Mouse (Mus musculus) lung, embryonic 14.5 days (tissue): ENCODE measurements around the gene Adamts16. TPM values are rescaled to one million over a fixed set of nuclear protein-coding genes. Genes with fewer than 3 reads are reported as not detected.
A peak's percentile ranks its signal among the peaks of the same experiment; 100 is the strongest.

Experiments used
- ATAC-seq: fragments of 200-750 bp; cut with Nextera tagmentation; 2 replicates; pipeline ENCODE4 v1.8.0; 2017; ENCODE audit warnings: mild to moderate bottlenecking, moderate TSS enrichment, moderate library complexity; ENCODE audit not compliant: insufficient read depth
- DNase-seq: peaks from one replicate; pipeline ENCODE4 v3.0.0-alpha.2; 2015
- H3K27ac ChIP-seq: fragments of 300-500 bp; sonication (generic); 2 replicates; pipeline ENCODE4 v1.5.1; 2014; ENCODE audit warnings: low read depth, mild to moderate bottlenecking, moderate library complexity
- H3K27me3 ChIP-seq: fragments of 300-500 bp; sonication (generic); 2 replicates; pipeline ENCODE4 v1.6.1; 2014; ENCODE audit warnings: low read length, control low read depth; ENCODE audit not compliant: insufficient read depth
- H3K36me3 ChIP-seq: fragments of 300-500 bp; sonication (generic); 2 replicates; pipeline ENCODE4 v1.6.1; 2014; ENCODE audit warnings: control low read depth; ENCODE audit not compliant: insufficient read depth
- H3K4me1 ChIP-seq: fragments of 300-500 bp; sonication (generic); 2 replicates; pipeline ENCODE4 v1.6.1; 2014; ENCODE audit warnings: antibody characterized with exemption, control low read depth; ENCODE audit not compliant: insufficient read depth
- H3K4me2 ChIP-seq: fragments of 300-500 bp; sonication (generic); 2 replicates; pipeline ENCODE4 v1.6.1; 2014; ENCODE audit warnings: mild to moderate bottlenecking
- H3K4me3 ChIP-seq: fragments of 300-500 bp; sonication (generic); 2 replicates; pipeline ENCODE4 v1.5.1; 2014; ENCODE audit warnings: low read depth, low read length
- H3K9ac ChIP-seq: fragments of 300-500 bp; sonication (generic); 2 replicates; pipeline ENCODE4 v1.6.1; 2014
- H3K9me3 ChIP-seq: fragments of 300-500 bp; sonication (generic); 2 replicates; pipeline ENCODE4 v1.6.1; 2016; ENCODE audit warnings: low read depth, low read length, control low read depth
- CTCF ChIP-seq: IDR thresholded peaks from 2 replicates; pipeline ENCODE4 v1.5.1; 2016; ENCODE audit warnings: antibody characterized with exemption, low read depth
- WGBS: fragments of 180-500 bp; shearing (Covaris S2); extraction: QIAGEN DNeasy Blood & Tissue Kit; methylation state at CpG from one replicate; pipeline ENCODE4 v1.1.7; 2014; 5-methylcytosine and 5-hydroxymethylcytosine counted together
- polyA plus RNA-seq: library from polyadenylated mRNA; unstranded; fragments of >200 nt; fragmentation: Nextera tagmentation; extraction: Ambion mirVana; gene quantifications from 2 replicates; pipeline ENCODE4 v1.2.1, GENCODE M21; 2014

Adamts16 gene
- polyA plus RNA-seq, 1 experiment from 2014 or later: 0.04 TPM

DNA sequence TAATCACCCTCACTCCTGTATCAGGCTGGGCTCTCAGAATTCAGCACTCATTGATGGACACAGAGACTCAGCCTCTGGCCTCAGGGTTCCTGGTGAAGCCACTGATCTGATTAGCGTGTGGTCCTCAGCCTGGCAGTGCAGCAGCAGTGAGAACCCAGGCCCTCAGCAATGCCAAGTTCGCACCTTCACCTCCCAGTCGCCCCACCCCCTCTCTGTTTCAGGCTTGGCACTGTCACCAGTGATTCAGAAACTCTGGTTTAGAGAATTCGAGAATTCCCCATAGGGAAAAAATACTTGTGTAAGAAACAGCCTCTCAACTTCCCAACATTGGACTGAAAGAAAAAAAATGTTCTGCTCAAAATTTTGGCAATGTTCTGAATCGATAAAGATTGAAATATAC, 108.8 kb downstream of the Adamts16 start:
- ATAC-seq: no peak
- no peak overlapping the region for H3K4me3 ChIP-seq
- no peaks in the 10 kb centered on the region for H3K27me3 ChIP-seq
- H3K27ac ChIP-seq: peak overlapping the region; percentile 33; the same call in 1 of the 2 replicates
- no peak for DNase-seq
- peaks cover 9% of the 10 kb centered on the region for H3K4me1 ChIP-seq
- H3K4me2 ChIP-seq: no peak overlapping the region
- no peaks in the 10 kb centered on the region for H3K9me3 ChIP-seq
- H3K36me3 ChIP-seq: no peaks in the 10 kb centered on the region
- no peak overlapping the region for H3K9ac ChIP-seq
- TF ChIP-seq CTCF: no peak
- 49% methylated on average over 5 of the region's 5 CpGs for WGBS

DNA sequence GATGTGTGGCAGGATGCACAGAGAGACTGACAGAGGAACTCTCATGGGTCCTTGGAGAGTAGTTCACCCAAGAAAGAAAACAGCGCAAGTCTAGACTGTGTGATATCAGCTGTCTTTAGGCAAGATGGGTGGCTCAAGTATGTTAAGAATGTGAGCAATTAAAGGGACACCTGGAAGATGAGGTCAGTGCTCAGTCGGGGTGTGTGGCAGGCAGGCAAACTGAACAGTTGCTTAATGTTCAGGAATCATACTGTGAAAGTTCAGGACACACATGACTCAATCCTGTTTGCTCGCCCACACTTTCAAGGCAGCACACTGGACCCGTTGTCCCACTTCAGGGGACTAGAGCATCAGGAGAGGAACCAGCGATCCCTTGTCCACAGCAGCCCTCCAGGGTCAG, 110.3 kb downstream of the Adamts16 start:
- H3K4me1 ChIP-seq: peaks cover 3% of the 10 kb centered on the region
- H3K9ac ChIP-seq: no peak overlapping the region
- ATAC-seq (peak; percentile 42; the same call in 1 of the 2 replicates), DNase-seq (no peak)
- H3K4me3 ChIP-seq: no peak overlapping the region
- WGBS: 54% methylated on average over 5 of the region's 5 CpGs
- no peaks in the 10 kb centered on the region for H3K27me3 ChIP-seq
- no peak overlapping the region for H3K4me2 ChIP-seq
- no peaks in the 10 kb centered on the region for H3K9me3 ChIP-seq
- no peaks in the 10 kb centered on the region for H3K36me3 ChIP-seq
- H3K27ac ChIP-seq: no peak overlapping the region
- no peak for TF ChIP-seq CTCF

DNA sequence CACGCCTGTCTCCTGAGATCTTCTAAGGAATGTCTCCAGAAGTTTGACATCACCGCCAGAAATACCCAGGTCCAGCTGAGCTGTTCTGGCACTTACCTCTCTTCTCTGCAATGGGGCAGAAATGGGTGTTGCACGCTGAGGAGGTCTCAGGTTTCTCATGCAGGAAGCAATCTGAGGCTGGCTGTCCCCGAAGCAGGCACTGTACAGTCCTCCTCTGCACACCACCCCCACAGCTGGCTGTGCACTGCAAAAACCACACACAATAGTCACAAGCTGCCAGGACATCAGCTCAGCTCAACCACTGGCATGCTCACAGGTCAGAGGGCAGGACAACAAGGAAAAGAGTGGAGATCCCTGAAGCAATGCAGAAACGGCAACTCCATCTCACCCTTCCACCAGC, 111.6 kb downstream of the Adamts16 start:
- H3K27ac ChIP-seq: no peak overlapping the region
- ATAC-seq (no peak), DNase-seq (no peak)
- H3K9ac ChIP-seq: no peak overlapping the region
- no peaks in the 10 kb centered on the region for H3K36me3 ChIP-seq
- no peak overlapping the region for H3K4me3 ChIP-seq
- TF ChIP-seq CTCF: no peak
- no peak overlapping the region for H3K4me2 ChIP-seq
- no peaks in the 10 kb centered on the region for H3K27me3 ChIP-seq
- H3K4me1 ChIP-seq: no peaks in the 10 kb centered on the region; the same call in 1 of the 2 replicates
- H3K9me3 ChIP-seq: no peaks in the 10 kb centered on the region
- WGBS: 48% methylated on average over 5 of the region's 5 CpGs

DNA sequence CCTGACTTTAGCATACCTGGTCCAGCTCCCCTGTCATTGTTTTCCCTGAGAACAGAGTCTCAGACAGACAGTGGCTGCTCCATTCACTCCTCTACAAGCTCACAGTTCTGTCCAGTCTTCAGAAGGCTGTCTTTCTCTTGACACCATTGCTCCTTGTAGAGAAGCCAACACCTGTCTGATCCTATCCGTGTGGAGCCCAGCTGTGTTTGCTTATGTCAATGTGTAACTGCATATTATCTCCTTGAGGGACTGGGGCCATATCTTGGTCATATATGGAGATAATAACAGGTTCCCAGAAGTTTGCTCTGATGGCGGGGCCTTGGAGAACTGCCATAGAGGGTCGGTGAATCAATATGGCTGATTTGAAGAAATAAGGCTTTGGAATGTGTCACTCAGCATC, 115.4 kb downstream of the Adamts16 start:
- DNase-seq (no peak), ATAC-seq (no peak)
- Histone ChIP-seq H3K27ac (no peak overlapping the region), H3K9ac (no peak overlapping the region), H3K4me1 (no peaks in the 10 kb centered on the region; the same call in 1 of the 2 replicates), H3K4me2 (no peak overlapping the region), H3K36me3 (no peaks in the 10 kb centered on the region), H3K9me3 (no peaks in the 10 kb centered on the region), H3K4me3 (no peak overlapping the region), H3K27me3 (no peaks in the 10 kb centered on the region)
- 80% methylated on average over 3 of the region's 3 CpGs for WGBS
- no peak for TF ChIP-seq CTCF

DNA sequence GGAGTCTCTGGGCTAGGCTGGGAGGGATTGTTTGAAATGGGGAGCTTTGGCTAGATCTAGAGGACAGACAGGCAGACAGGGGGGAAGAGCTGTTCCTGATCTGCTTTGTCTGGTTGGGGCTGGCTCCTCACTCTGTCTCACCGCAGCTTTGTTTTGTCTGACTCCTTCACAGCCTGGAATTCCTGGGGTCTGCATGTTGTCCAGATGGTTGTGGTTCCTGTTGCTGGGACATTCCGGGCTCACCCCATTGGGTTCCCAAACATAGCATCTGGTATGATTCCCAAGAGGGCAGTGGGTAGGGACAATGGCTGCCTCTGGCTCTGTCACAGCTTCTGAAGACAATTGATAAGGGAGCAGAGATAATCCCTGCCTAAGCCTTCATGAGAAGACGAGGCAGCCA, 117.0 kb downstream of the Adamts16 start:
- WGBS: 38% methylated on average over 3 of the region's 3 CpGs

DNA sequence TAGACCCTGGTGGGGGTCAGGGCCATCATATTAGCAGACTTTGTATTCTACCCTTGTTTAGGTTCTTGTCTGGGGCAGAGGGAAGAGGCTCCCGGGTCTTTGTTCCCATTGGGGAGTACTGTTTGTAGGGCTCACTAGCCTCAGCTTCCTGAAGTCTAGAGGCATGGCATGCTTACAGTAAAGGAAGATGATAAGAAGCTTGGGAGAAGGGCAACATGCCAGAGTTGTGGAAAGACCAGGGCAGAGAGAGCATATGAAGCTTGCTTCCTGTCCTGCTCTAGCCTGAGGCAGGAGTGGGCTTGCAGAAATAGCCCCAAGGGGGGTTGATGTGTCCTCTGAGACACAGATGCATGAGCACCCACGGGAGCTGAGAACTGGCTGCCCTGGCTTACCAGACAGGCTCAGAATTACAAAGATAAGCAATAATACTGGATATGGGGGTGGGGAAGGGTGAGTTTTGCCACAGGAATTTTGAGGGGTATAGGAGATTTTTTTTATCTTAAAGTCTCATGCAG, 117.4 kb downstream of the Adamts16 start:
- DNase-seq (peak; percentile 32), ATAC-seq (peak; percentile 24; the same call in 1 of the 2 replicates)
- H3K4me1 ChIP-seq: no peaks in the 10 kb centered on the region
- H3K4me3 ChIP-seq: no peak overlapping the region
- no peaks in the 10 kb centered on the region for H3K9me3 ChIP-seq
- no peak overlapping the region for H3K9ac ChIP-seq
- TF ChIP-seq CTCF: no peak
- whole genome bisulfite sequencing: 38% methylated on average over 2 of the region's 2 CpGs
- H3K4me2 ChIP-seq: no peak overlapping the region
- H3K27me3 ChIP-seq: no peaks in the 10 kb centered on the region
- no peak overlapping the region for H3K27ac ChIP-seq
- no peaks in the 10 kb centered on the region for H3K36me3 ChIP-seq

More for the DNA sequence above, 117.0 kb downstream of the Adamts16 start:
- TF ChIP-seq CTCF: no peak
- Histone ChIP-seq H3K36me3 (no peaks in the 10 kb centered on the region), H3K4me1 (no peaks in the 10 kb centered on the region), H3K4me3 (no peak overlapping the region), H3K27me3 (no peaks in the 10 kb centered on the region), H3K27ac (no peak overlapping the region), H3K9ac (no peak overlapping the region), H3K9me3 (no peaks in the 10 kb centered on the region), H3K4me2 (no peak overlapping the region)
- ATAC-seq (no peak), DNase-seq (no peak)

DNA sequence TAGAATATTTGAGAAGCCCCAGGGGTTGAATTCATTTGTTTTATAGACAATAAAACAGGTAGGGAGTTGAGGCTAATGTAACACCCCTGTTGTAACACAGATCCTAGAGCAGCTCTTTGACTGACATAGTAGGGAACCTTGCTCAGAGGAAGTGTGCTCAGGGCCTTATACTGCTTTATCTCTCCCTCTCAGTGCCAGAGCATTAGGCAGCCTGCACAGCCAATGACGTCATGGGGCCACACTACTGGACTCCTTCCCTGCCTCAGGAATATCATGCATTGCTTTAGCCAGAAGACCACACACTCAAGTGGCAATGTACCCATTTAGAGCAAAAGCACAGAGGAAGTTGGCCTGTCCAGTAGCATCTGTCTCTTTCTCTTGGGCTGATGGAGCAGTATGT, 121.6 kb downstream of the Adamts16 start:
- no peak for ATAC-seq
- no peaks in the 10 kb centered on the region for H3K36me3 ChIP-seq

More for the DNA sequence above, 121.6 kb downstream of the Adamts16 start:
- DNase-seq: no peak
- H3K27ac ChIP-seq: no peak overlapping the region
- H3K9ac ChIP-seq: no peak overlapping the region
- H3K4me3 ChIP-seq: no peak overlapping the region
- no peaks in the 10 kb centered on the region for H3K27me3 ChIP-seq
- no peak overlapping the region for H3K4me2 ChIP-seq
- WGBS: 50% methylated on average over 1 of the region's 1 CpGs
- H3K4me1 ChIP-seq: no peaks in the 10 kb centered on the region
- no peaks in the 10 kb centered on the region for H3K9me3 ChIP-seq
- TF ChIP-seq CTCF: no peak
